Mouse (Mus musculus): ENCODE measurements around the gene Zbtb40. TPM values are rescaled to one million over a fixed set of nuclear protein-coding genes. Genes with fewer than 3 reads are reported as not detected.

Zbtb40 gene
- total RNA-seq, 2 experiments from 2014 or later = 6.6 to 7.2 TPM

DNA sequence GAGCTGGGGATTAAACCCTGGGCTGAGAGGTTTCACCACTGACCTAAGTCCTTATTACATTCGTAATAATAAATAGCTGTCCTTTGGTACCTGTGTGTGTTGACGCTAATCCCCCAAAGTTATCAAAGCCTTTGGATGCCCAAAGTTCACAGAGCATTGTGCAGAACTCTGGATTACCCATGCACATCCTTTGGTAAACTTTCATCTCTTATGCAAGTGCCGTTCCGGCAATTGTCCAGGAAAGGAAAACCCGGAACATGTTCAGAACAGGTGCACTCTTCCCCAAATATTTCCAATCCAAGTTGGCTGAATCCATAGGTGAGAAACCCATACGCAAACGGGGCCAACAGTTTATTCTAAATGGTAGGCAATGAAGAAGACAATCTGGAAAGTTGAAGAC lies 9.2 kb downstream of the Zbtb40 start:
- intact Hi-C loops (cut with DNase I) = no loop called here
- no peak for DNase-seq (ENCODE audit: extremely low spot score in 1 of 2, low spot score in 2 of 2)

DNA sequence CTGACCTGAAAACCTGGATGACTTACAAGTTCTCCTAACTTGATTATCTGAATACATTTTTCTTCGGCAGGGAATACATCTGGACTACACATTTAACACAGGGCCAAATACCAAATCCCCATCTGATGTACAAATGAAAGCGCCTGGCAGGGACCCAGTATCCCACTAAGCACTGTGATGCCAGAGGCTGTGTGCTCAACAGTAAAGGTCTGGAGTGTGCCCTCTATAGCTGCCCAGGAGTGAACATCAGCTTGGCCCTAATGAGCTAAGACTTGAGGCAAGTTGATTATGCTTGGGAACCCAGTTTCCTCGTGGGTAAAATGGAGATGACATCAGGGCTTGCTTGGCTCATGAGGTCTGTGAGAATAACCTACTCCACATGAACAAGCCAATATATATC lies 10.1 kb downstream of the Zbtb40 start:
- intact Hi-C loops (cut with DNase I) = no loop called here
- DNase-seq (ENCODE audit: extremely low spot score in 1 of 2, low spot score in 2 of 2) = no peak

DNA sequence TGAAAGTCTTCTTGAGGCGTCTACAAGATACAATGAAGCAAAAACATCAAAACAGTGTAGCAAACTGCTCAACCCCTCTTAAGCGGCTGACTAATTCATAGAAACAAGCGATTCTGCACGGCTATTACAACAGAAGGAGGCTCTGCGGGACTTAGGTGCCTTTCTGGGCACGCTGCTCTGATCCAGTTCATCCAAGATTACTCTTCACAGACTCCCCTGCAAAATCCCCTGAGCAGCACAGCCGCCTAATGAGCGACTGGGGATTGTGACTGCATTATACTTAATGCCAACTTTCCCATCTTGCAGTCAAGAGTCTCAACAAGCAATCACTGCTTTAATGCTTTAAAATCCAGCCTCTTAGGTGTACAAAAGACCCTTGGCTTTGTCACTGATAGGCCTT lies 10.5 kb downstream of the Zbtb40 start:
- intact Hi-C loops (cut with DNase I) = no loop called here
- no peak for DNase-seq (ENCODE audit: extremely low spot score in 1 of 2, low spot score in 2 of 2)

DNA sequence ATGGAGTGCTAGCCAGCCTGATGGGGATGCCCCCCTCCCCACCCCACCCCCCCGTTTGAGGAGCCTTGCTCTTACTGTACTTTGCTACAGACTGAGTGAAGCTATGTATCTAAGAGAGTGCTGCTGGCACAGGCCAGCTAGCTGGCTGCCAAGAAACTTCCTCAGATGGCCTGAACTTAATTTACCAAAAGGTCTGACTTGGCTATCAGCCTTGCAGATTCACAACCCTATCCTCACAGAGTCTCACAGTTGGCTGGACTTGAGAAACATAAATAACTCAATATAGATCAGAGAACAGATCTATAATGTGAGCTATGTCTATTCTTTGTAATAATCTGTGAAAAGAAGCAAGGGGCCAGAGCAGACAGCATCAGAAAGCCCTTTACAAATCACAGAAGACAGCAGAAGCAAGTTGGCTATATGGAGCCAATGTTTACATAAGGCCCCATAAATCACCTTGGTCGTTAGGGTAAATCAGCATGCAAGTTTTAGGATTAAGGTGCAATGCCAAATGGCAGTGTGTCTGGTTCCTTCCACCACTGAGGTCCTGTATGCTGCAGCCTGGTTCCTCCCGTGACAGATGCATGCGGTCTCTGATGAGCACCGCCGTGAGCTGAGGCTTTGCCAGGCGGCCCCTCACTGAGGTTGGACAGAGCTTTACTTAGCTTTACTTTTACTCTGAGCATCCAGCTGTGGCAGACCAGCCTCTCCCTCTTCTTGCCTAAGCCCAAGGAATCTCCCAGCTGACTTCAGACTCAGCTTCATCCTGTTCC lies 15.3 kb downstream of the Zbtb40 start:
- intact Hi-C loops (cut with DNase I) = no loop called here
- DNase-seq (ENCODE audit: extremely low spot score in 1 of 2, low spot score in 2 of 2) = no peak

DNA sequence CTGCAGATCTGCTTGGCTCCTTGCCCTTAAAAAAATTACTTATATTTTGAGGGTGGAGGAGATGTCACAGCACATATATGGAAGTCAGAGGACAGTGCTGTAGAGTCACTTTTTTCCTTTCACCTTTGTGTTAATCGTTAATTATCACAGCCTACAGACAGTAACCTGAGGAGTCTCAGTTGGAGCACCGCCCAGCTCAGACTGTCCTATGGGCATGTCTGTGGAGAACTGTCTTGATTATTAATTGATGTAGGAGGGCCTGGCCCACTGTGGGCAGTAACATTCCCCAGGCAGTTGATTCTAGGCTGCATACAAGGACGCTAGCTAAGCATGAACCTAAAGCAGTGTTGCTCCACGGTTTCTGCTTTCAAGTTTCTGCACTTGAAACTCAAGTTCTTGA lies 16.1 kb downstream of the Zbtb40 start:
- no peak for DNase-seq (ENCODE audit: extremely low spot score in 1 of 2, low spot score in 2 of 2)
- intact Hi-C loops (cut with DNase I) = no loop called here

DNA sequence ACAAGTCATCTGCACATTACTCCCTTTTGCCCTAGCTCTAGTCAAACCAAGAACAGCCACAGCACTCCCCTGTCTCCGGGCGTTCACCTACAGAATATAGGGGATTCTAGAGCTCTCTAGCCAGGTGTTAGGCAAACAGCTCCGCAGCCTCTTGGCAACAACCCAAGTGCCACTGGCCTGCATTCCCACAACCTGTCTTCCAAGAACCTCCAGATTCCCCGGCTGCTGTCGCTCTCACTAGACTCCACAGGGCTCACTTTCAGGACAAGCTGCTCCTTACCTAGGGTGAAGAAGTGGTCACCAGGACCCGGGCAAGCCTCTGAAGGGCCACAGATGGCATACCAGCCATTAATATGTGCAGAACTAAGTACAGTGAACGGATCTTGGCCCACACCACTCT lies 17.3 kb downstream of the Zbtb40 start:
- intact Hi-C loops (cut with DNase I) = no loop called here
- DNase-seq (ENCODE audit: extremely low spot score in 1 of 2, low spot score in 2 of 2) = no peak

DNA sequence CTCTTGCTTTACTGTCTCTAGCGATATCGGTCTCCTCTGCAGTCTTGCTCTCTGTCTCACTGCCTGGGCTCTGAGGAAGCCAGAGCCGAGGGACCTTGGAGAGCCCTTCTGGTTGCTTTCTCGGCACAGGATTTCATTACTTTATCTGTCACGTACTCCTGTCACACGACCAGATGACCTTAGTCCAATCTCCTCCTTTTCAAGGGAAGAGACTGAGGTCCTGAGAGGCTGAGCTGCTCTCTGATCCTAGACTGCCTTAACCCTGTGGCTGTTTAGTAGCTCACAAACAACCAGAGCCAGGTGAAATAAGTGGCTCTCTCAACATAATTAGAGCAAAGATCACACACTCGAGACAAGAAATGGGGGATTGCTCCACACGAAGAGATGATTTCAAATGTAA lies 19.3 kb downstream of the Zbtb40 start:
- intact Hi-C loops (cut with DNase I) = no loop called here
- DNase-seq (ENCODE audit: extremely low spot score in 1 of 2, low spot score in 2 of 2) = no peak

DNA sequence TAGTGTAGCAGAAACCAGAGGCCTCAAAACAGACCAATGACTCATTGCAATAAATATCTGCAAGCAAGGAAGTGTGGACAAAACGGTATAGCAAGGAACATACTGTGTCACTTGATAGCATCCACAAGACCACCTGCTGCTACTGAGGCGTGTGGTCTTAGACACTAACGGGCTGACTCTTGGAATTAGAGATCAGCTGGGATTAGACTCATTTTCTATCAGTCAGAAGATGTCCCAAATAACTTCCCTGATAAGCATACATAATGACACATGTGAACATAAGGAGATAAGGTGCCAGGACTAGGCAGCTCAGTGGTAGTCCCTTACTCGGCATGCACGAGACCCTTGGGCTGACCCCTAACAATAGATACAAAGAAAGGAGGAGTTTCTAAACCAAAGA lies 21.6 kb downstream of the Zbtb40 start:
- DNase-seq (ENCODE audit: extremely low spot score in 1 of 2, low spot score in 2 of 2) = no peak
- intact Hi-C loops (cut with DNase I) = no loop called here

DNA sequence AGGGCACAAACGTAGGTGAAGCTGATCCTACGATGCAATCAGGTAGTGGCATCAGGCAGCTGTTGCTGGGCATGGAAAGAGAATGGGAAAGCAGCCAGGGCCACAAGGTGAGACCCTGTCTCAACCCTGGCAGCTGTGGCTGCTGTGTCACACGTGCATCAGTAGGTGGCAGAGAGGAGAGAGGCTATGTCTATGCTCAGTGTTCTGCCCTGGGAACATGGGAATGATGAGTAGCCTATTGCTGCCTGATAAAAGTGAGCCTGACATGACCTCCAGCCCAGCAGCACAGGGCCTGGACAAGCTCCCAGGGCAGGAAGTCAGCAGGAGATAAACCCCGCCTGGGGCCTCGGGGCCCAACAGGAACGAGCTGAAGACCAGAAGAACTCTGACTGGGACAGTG lies 23.0 kb downstream of the Zbtb40 start:
- DNase-seq (ENCODE audit: extremely low spot score in 1 of 2, low spot score in 2 of 2) = no peak
- intact Hi-C loops (cut with DNase I) = no loop called here

DNA sequence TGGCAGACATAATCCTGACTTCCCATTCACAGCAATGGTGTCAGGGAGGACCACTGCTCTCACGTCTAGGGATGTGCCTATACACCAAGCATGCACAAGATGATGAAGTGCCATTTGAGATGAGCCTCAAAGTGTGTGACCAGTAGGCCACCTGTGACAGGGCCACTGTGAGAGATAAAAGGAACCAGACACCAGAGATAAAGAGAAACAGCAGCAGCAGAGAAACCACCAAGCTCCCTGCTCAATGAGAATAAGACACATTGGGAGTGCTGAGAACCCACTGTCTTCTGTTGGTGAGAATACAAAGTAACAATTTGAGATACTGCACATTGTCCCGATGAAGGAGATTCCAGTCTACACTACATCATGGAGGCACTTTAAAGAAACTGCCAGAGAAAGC lies 23.5 kb downstream of the Zbtb40 start:
- no peak for DNase-seq (ENCODE audit: extremely low spot score in 1 of 2, low spot score in 2 of 2)
- intact Hi-C loops (cut with DNase I) = no loop called here

DNA sequence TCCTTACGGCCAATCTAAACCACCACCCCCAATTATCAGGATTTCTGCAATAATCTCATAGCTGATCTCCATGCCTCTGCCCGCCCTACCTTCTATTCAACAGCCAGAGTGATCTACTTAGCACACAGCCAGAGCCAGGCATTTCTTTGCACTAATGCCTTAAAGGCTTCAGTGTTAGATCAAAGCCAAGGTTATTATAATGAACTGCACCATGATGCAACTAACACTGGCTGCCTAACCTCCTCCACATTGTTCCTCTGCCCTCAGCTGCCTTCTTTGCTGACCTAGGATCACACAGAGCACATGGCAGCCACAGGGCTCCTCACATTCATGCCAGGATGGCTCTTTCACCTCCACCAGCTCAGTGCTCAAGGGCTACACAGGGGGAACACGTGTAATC lies 28.5 kb downstream of the Zbtb40 start:
- no peak for DNase-seq (ENCODE audit: extremely low spot score in 1 of 2, low spot score in 2 of 2)
- intact Hi-C loops (cut with DNase I) = no loop called here

DNA sequence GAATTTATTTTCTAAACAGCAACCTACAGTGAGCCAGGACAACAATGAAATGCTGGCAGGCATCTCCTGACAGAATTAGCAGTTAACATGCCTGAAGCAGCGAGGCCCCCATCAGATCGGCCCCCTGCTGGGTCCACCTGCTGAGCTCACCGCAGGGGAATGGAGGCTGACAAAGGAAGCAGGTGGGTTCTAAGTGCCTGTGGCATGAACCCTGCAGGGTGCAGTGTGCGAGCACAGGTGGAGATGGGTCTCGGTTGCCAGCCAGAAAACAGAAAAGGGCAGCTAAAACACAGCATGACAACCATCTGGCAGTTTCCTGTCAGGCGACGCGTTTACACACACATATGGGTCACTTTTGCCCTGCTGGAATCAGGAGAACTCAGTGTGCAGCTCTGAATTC lies 32.7 kb downstream of the Zbtb40 start:
- intact Hi-C loops (cut with DNase I) = no loop called here
- DNase-seq (ENCODE audit: extremely low spot score in 1 of 2, low spot score in 2 of 2) = no peak

DNA sequence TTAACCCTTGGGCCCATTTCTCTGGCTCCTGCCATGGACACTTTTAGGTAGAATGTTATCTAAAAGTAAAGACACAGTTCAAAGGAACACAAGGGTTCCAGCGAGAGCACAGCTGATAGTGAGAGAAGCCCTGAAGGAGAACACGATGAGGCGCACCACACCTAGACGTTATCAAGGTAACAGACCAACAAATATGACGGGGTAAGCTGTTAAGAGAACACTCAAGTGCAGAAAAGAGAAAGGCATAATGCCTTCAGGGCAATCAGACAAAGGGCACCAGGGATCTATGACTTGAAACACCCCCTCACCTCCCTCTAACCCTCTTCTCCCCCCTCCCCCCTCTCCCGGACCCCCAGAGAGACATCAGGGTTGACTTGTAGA lies 33.1 kb downstream of the Zbtb40 start:
- DNase-seq (ENCODE audit: extremely low spot score in 1 of 2, low spot score in 2 of 2) = no peak
- intact Hi-C loops (cut with DNase I) = no loop called here

DNA sequence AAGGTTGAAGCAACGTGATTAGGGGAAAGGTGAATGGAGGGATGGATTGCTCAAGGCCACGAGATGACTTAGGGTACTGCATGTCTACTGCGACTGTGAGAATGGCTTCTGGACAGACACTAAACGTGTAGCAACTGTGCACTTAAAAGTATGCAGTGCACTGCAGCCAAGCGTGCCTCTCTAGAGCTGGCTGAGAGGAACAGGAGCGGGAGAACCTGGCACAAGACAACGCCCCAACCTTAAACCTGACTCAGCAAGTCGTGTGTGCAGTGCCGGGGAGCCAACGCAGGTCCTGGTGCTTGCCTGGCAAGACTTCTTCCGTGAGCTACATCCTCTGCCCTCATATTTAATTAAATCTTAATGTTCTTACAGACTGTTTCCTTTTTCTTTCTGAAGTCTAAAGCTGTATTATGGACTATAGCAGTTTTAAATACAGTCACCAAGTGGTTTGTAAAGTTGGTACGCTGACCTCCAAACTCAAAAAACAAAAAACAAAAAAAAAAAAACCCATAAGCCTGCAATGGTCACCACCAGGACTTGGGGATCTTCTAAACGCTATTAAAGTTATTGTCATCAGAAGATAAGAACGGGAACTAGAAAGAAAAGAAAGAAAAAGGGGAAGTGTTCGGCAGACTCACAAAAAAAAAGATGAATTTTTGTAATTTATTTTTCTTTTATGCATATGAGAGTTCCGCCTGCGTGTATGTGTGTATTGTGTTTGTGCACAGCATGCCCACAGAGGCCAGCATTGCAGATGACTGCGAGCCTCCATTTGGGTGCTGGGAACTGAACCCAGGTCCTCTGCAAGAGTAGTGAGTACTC lies 33.7 kb downstream of the Zbtb40 start:
- DNase-seq (ENCODE audit: extremely low spot score in 1 of 2, low spot score in 2 of 2) = no peak
- intact Hi-C loops (cut with DNase I) = no loop called here

DNA sequence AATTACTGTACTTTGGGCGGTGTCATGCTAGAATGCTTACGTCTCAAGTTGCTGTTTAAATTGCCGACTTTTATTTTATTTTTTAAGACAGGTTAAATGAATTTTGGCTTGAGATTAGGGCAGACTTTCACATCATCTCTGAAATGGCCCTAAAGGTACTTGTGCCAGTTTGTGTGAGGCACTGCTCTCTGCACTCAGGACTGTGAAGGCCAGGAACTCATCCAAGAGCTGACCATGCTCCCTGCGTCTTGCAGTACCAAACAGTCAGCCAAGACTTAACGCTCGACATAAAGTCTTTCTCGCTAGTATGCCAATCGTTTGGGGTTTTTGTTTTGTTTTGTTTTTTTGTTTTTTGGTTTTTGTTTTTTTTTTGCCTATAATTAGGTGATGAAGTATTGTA lies 34.5 kb downstream of the Zbtb40 start:
- intact Hi-C loops (cut with DNase I) = no loop called here

DNA sequence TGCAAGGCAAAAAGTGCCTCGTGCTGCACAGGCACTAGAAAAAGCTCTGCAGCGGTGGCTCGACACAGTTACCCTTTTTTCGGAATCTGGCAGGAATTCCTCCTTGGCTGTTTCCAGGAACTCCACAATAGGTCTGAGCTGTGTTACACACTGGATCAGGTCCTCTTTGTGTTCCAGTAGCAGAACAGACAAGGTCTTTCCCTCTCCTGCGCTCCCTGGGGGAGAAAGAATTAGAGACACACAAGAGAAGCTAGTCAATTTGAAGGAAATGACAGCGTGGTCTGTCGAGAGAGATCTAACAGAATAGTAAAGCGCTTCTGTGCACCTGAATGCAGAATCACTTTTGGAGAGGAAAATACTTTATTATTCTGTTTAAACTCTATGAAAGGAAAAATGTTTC lies 41.6 kb downstream of the Zbtb40 start:
- no peak for DNase-seq (ENCODE audit: extremely low spot score in 1 of 2, low spot score in 2 of 2)
- intact Hi-C loops (cut with DNase I) = loop anchor here (5.0 kb wide), 1 partner anchor 35 kb away; no protein-coding TSS in a partner anchor

More for the DNA sequence above, 34.5 kb downstream of the Zbtb40 start:
- DNase-seq (ENCODE audit: extremely low spot score in 1 of 2, low spot score in 2 of 2) = no peak

DNA sequence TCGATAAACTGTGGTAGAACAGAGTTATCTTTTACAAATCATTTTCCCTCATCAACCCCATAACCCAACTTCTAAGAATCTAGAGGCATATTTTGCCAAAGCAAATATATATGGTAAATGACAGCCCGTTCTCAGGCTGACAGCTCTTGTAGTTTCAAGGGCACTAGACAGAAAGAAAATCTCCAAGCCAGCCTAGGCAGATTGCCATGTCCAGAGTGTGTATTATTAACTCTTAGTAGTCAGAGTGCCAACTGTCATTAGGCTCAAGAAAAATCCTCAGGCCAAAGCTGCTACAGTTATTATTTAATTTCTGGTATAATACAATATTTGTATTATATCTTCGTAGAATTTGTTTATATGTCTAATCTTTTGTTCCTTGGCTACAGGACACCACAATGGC lies 46.8 kb downstream of the Zbtb40 start:
- intact Hi-C loops (cut with DNase I) = no loop called here
- no peak for DNase-seq (ENCODE audit: extremely low spot score in 1 of 2, low spot score in 2 of 2)

DNA sequence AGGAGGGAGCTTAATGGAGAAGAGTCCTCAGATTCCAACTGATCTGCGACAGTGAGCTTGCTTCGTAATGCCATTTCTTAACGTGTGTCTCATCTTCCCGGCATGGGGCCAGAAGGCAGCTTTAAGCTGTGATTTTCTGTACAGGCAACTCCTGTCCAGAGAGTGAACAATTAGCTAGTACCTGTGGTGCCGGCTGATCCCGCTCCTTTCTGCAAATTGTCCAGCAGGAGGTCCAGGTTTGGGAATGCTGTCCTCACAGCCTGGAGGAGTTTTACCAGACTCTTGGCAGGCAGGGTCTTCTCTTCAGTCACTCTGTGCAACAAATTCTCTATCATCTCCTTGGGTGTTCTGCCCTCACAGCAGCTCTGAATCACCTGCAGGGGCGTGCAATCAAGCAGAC lies 47.6 kb downstream of the Zbtb40 start:
- intact Hi-C loops (cut with DNase I) = no loop called here
- DNase-seq (ENCODE audit: extremely low spot score in 1 of 2, low spot score in 2 of 2) = no peak

DNA sequence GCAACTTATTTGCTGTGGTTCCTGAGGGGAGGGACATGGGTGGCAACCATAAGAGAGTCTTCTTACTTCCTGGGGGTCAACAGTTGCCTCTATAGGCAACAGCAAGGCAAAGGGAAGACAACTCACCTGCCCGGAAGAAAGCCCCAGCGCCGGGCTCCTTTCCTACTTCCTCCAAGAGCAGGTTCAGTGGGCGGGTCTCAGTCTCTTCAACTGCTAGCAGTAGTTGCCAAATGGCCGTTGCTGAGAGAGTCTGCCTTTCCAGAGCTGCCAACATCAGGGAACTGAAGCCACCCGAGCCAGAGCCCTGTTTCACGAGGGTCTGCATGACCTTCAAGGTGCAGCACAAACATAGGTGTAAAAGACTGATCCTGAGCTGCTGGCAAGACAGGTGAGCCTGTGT lies 50.2 kb downstream of the Zbtb40 start:
- no peak for DNase-seq (ENCODE audit: extremely low spot score in 1 of 2, low spot score in 2 of 2)
- intact Hi-C loops (cut with DNase I) = no loop called here

DNA sequence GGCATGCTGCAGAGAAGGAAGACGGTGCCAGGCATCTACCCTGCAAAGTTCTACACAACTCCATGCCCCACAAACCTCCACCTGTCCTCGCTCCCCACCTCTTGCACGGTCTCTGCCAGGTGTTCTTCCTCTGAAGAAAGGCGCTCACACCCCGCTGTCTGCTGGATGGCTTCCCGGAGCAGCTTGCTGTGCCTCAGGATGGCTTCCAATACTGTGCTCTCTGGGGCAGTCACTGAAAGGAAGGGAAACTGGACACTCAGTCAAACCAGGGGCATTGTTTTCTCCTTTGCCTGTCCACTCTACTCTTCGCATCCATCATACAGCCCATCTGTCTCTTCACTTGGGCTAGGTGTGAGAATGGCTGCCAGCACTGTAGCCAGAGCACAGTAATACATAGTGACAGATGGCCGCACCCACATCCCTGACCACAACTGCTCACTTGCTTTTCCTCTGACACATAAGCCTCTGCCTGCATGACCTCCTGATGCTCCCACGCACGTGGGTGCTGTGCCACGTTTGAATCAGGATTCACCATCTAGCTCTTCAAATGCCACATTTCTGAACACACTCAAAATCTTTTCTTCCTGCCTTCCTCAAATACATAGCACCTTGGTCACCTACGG lies 50.8 kb downstream of the Zbtb40 start:
- no peak for DNase-seq (ENCODE audit: extremely low spot score in 1 of 2, low spot score in 2 of 2)
- intact Hi-C loops (cut with DNase I) = no loop called here

Data from left cerebral cortex, postnatal 10 days (tissue).